Mouse (Mus musculus) liver, adult (tissue): ENCODE measurements around the gene Fam213a.

ENCODE experiments used
- GATA4 ChIP-seq: IDR thresholded peaks from 2 replicates; pipeline ENCODE4 v1.6.1; 2014; ENCODE audit warnings: mild to moderate bottlenecking, low read length; ENCODE audit not compliant: insufficient replicate concordance

Gene Fam213a

GRCm38 (mm10) chr14:41011916-41012315 lies 1.7 kb downstream of the Fam213a start:
- TF ChIP-seq GATA4 = no peak

- TF ChIP-seq GATA4 = no peak
These were observed 5.5 kb downstream of the Fam213a start for GRCm38 (mm10) chr14:41008138-41008537.

DNA sequence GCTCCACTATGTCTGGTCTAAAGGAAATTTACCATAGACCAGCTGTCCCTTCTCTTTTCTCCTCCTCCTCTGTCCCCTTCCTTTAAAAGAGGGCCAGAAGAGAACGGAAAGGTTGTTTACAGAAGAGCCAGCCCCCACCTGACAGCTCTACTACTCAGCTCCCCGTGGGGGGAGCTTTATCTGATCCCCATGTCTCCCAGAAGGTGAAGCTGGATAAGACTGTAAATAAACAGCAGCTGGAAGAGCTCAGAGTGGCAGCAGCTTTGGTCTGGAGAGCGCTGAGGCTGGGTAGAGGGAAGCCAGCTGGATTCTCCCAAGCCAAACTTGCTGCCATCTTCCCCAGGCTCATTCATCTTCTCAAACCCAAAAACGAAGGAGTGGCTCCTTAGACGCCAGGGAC lies 5.9 kb downstream of the Fam213a start:
- TF ChIP-seq GATA4 = no peak

DNA sequence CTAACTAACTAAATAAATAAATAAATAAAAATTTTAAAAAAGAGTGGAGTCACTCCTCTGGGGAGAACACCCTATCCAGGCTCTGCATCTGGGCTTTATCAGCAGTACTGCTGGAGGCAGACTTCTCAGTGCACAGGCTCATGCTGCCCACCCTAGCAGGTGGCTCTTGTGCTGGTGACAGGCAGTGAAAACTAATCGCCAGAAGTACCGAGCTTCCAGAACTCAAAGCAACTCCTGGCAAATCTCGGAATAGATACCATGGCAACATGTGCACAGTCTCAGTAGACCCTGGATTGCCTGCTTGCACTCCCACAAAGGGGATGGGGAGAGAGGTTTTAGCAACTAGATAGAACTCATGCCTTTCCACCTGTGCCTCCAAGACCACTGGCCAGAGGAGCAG lies 6.7 kb downstream of the Fam213a start:
- TF ChIP-seq GATA4 = no peak

GRCm38 (mm10) chr14:41006263-41006662 lies 7.3 kb downstream of the Fam213a start:
- TF ChIP-seq GATA4 = no peak

DNA sequence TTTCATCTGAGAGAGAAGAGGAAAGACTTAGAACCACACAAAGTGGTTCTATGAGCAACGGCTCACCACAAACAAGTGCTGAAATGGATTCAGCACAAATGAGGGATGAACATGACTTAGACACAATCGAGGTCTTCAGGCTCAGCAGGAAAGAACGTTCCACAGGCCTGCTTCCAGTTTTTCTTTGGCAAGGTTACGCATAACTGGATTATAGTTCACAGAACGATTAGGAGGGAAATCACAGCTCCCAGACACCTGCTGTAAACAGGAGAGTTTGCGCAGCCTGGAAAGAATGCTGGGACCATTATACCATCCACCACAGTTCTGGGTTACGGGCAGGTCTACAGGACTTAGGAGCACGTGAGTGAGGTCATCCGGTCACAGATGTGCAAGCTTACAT lies 7.9 kb downstream of the Fam213a start:
- TF ChIP-seq GATA4 = no peak

- TF ChIP-seq GATA4 = no peak
These were observed 9.1 kb downstream of the Fam213a start for GRCm38 (mm10) chr14:41004201-41005141.

- TF ChIP-seq GATA4 = no peak
These were observed 12.0 kb downstream of the Fam213a start for GRCm38 (mm10) chr14:41001576-41001975.

GRCm38 (mm10) chr14:41000801-41001200 lies 12.8 kb downstream of the Fam213a start:
- TF ChIP-seq GATA4 = no peak

DNA sequence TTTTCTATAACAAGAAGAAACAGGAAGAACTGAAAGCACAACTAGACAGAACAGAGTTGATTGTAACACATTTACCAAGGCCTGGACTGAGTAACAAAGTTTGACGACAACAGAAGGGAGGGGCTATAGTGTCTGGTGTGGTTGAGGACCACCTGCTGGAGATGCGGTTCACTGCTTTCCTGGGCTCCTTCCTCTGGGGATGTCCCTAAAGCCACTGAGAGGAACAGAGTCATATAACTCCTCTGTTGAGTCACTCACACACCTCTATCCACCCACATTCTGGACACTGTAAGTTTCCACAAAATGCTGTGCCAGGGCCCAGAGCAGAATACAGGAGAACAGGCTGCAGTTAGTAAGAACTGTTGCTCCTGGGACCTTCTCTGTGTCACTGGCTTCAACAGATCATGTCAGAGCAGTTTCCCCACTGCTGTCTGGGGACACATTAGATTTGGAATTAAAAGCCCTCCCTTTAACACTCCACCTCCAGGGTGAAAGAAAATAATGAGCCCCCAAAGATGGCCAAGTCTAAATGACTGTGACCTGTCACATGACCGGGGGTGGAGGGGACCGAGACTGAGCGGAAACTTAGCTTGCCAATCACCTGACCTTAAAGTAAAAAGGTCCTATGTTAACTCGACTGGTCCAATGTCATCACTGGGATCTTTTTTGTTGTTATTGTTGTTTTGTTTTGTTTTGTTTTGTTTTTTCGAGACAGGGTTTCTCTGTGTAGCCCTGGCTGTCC lies 13.5 kb downstream of the Fam213a start:
- no peak for TF ChIP-seq GATA4

GRCm38 (mm10) chr14:40996171-40996570 lies 17.4 kb downstream of the Fam213a start:
- TF ChIP-seq GATA4 = no peak

GRCm38 (mm10) chr14:40992464-40992863 lies 21.1 kb downstream of the Fam213a start:
- TF ChIP-seq GATA4 = no peak

DNA sequence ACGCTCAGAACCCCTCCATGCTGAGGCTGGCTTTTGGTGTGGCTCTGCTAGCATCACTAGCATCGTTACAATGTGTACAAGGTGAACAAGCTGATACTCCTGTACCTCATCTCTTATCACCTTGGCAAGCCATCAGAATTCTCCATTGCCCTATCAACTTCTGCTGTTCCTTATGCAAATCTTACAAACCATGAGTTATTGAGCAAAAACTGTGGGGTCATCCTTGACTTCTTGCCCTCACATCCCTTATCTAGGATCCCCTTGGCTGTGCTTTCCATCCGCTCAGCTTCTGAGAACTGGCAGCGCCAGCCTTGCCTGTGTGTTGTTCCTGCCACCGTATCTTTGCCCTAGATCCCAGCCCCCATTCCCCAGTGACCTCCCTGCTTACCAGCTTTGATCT lies 24.8 kb downstream of the Fam213a start:
- no peak for TF ChIP-seq GATA4

- no peak for TF ChIP-seq GATA4
These were observed 26.4 kb downstream of the Fam213a start for GRCm38 (mm10) chr14:40987184-40987583.

DNA sequence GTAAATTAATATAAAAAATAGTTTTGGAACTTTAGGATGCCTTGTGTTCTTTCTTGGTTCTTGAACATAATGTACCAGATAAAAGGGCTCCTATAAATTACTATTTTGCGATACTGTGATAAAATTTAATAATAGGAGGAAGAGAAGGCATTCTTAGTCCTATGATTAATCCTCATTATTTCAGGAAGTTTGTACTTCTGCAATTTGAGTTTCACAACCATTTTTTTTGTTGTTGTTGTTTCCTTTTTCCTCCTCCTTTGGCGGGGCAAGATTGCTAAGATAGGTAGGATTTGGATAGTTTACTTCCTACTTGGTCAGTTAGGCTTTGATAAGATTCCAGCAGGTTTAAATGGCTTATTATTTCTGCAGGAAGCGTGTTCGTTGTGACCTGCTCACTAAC lies 28.0 kb downstream of the Fam213a start:
- TF ChIP-seq GATA4 = peak; percentile 28; the same call in 1 of the 2 replicates

GRCm38 (mm10) chr14:40979723-40980122 lies 33.9 kb downstream of the Fam213a start:
- TF ChIP-seq GATA4 = no peak
